Mouse (Mus musculus): ENCODE results near the gene Ryr3. TPM values are rescaled to one million over a fixed set of nuclear protein-coding genes. Genes with fewer than 3 reads are reported as not detected.

Ryr3 gene
- polyA plus RNA-seq, 1 experiment from 2014 or later = 4.7 TPM

- WGBS = 39% methylated on average over 1 of the region's 1 CpGs
- no peak for ATAC-seq (ENCODE audit: low read depth)
Measured at GRCm38 (mm10) chr2:113123476-113123875, 93.4 kb downstream of the Ryr3 start.

GRCm38 (mm10) chr2:113119080-113119479 lies 97.8 kb downstream of the Ryr3 start:
- Histone ChIP-seq H3K4me2 (ENCODE audit: low read depth, low read length) (no peak overlapping the region), H3K4me1 (ENCODE audit: control insufficient read depth, insufficient read depth, low read length) (no peaks in the 10 kb centered on the region), H3K27me3 (replicated peaks; ENCODE audit: control insufficient read depth, insufficient read depth, low read length) (no peaks in the 10 kb centered on the region), H3K9me3 (ENCODE audit: control insufficient read depth, low read length) (no peaks in the 10 kb centered on the region), H3K27ac (replicated peaks; ENCODE audit: low read depth, low read length) (no peak overlapping the region), H3K9ac (ENCODE audit: low read depth, low read length) (no peak overlapping the region), H3K36me3 (ENCODE audit: control insufficient read depth, insufficient read depth, low read length) (no peaks in the 10 kb centered on the region), H3K4me3 (ENCODE audit: low read depth, low read length) (no peak overlapping the region)
- no peak for DNase-seq (ENCODE audit: low spot score)
- ATAC-seq (ENCODE audit: low read depth) = no peak
- 50% methylated on average over 1 of the region's 1 CpGs for WGBS

More at GRCm38 (mm10) chr2:113123476-113123875, 93.4 kb downstream of the Ryr3 start:
- Histone ChIP-seq H3K4me3 (ENCODE audit: low read depth, low read length) (no peak overlapping the region), H3K4me1 (ENCODE audit: control insufficient read depth, insufficient read depth, low read length) (no peaks in the 10 kb centered on the region), H3K4me2 (ENCODE audit: low read depth, low read length) (no peak overlapping the region), H3K27ac (replicated peaks; ENCODE audit: low read depth, low read length) (no peak overlapping the region), H3K9ac (ENCODE audit: low read depth, low read length) (no peak overlapping the region), H3K27me3 (replicated peaks; ENCODE audit: control insufficient read depth, insufficient read depth, low read length) (no peaks in the 10 kb centered on the region), H3K36me3 (ENCODE audit: control insufficient read depth, insufficient read depth, low read length) (no peaks in the 10 kb centered on the region), H3K9me3 (ENCODE audit: control insufficient read depth, low read length) (no peaks in the 10 kb centered on the region)
- peak; percentile 57 for DNase-seq (ENCODE audit: low spot score)

GRCm38 (mm10) chr2:113116788-113117187 lies 100.1 kb downstream of the Ryr3 start:
- WGBS = 93% methylated on average over 2 of the region's 2 CpGs
- Histone ChIP-seq H3K27ac (replicated peaks; ENCODE audit: low read depth, low read length) (no peak overlapping the region), H3K4me1 (ENCODE audit: control insufficient read depth, insufficient read depth, low read length) (no peaks in the 10 kb centered on the region), H3K27me3 (replicated peaks; ENCODE audit: control insufficient read depth, insufficient read depth, low read length) (no peaks in the 10 kb centered on the region), H3K36me3 (ENCODE audit: control insufficient read depth, insufficient read depth, low read length) (no peaks in the 10 kb centered on the region), H3K9ac (ENCODE audit: low read depth, low read length) (no peak overlapping the region), H3K4me2 (ENCODE audit: low read depth, low read length) (no peak overlapping the region), H3K4me3 (ENCODE audit: low read depth, low read length) (no peak overlapping the region), H3K9me3 (ENCODE audit: control insufficient read depth, low read length) (no peaks in the 10 kb centered on the region)
- DNase-seq (ENCODE audit: low spot score) (no peak), ATAC-seq (ENCODE audit: low read depth) (no peak)

- Histone ChIP-seq H3K36me3 (ENCODE audit: control insufficient read depth, insufficient read depth, low read length) (no peaks in the 10 kb centered on the region), H3K9me3 (ENCODE audit: control insufficient read depth, low read length) (no peaks in the 10 kb centered on the region), H3K9ac (ENCODE audit: low read depth, low read length) (no peak overlapping the region), H3K4me1 (ENCODE audit: control insufficient read depth, insufficient read depth, low read length) (no peaks in the 10 kb centered on the region), H3K4me2 (ENCODE audit: low read depth, low read length) (no peak overlapping the region), H3K4me3 (ENCODE audit: low read depth, low read length) (no peak overlapping the region), H3K27ac (replicated peaks; ENCODE audit: low read depth, low read length) (no peak overlapping the region), H3K27me3 (replicated peaks; ENCODE audit: control insufficient read depth, insufficient read depth, low read length) (no peaks in the 10 kb centered on the region)
- WGBS = 80% methylated on average over 4 of the region's 4 CpGs
- DNase-seq (ENCODE audit: low spot score) = peak; percentile 47
- ATAC-seq (ENCODE audit: low read depth) = no peak
Measured at GRCm38 (mm10) chr2:113115897-113116283, 101.0 kb downstream of the Ryr3 start.

- Histone ChIP-seq H3K9me3 (ENCODE audit: control insufficient read depth, low read length) (no peaks in the 10 kb centered on the region), H3K27me3 (replicated peaks; ENCODE audit: control insufficient read depth, insufficient read depth, low read length) (no peaks in the 10 kb centered on the region), H3K4me2 (ENCODE audit: low read depth, low read length) (no peak overlapping the region), H3K9ac (ENCODE audit: low read depth, low read length) (no peak overlapping the region), H3K27ac (replicated peaks; ENCODE audit: low read depth, low read length) (no peak overlapping the region), H3K4me3 (ENCODE audit: low read depth, low read length) (no peak overlapping the region), H3K36me3 (ENCODE audit: control insufficient read depth, insufficient read depth, low read length) (no peaks in the 10 kb centered on the region), H3K4me1 (ENCODE audit: control insufficient read depth, insufficient read depth, low read length) (no peaks in the 10 kb centered on the region)
- ATAC-seq (ENCODE audit: low read depth) (0 out of 2 replicates have a peak, but pooled peaks have one; percentile 15), DNase-seq (ENCODE audit: low spot score) (peak; percentile 35)
- WGBS = 76% methylated on average over 4 of the region's 4 CpGs
Measured at GRCm38 (mm10) chr2:113115248-113115896, 101.5 kb downstream of the Ryr3 start.

- no peak overlapping the region for H3K27ac ChIP-seq (replicated peaks; ENCODE audit: low read depth, low read length)
- WGBS = 77% methylated on average over 6 of the region's 6 CpGs
- H3K4me1 ChIP-seq (ENCODE audit: control insufficient read depth, insufficient read depth, low read length) = no peaks in the 10 kb centered on the region
- no peaks in the 10 kb centered on the region for H3K9me3 ChIP-seq (ENCODE audit: control insufficient read depth, low read length)
- DNase-seq (ENCODE audit: low spot score) (no peak), ATAC-seq (ENCODE audit: low read depth) (no peak)
- no peaks in the 10 kb centered on the region for H3K36me3 ChIP-seq (ENCODE audit: control insufficient read depth, insufficient read depth, low read length)
- H3K4me3 ChIP-seq (ENCODE audit: low read depth, low read length) = no peak overlapping the region
- no peak overlapping the region for H3K9ac ChIP-seq (ENCODE audit: low read depth, low read length)
- H3K4me2 ChIP-seq (ENCODE audit: low read depth, low read length) = no peak overlapping the region
- H3K27me3 ChIP-seq (replicated peaks; ENCODE audit: control insufficient read depth, insufficient read depth, low read length) = no peaks in the 10 kb centered on the region
Measured at GRCm38 (mm10) chr2:113104609-113105008, 112.3 kb downstream of the Ryr3 start.

- Histone ChIP-seq H3K9me3 (ENCODE audit: control insufficient read depth, low read length) (no peaks in the 10 kb centered on the region), H3K36me3 (ENCODE audit: control insufficient read depth, insufficient read depth, low read length) (no peaks in the 10 kb centered on the region), H3K27me3 (replicated peaks; ENCODE audit: control insufficient read depth, insufficient read depth, low read length) (no peaks in the 10 kb centered on the region), H3K4me2 (ENCODE audit: low read depth, low read length) (no peak overlapping the region), H3K27ac (replicated peaks; ENCODE audit: low read depth, low read length) (no peak overlapping the region), H3K9ac (ENCODE audit: low read depth, low read length) (no peak overlapping the region), H3K4me1 (ENCODE audit: control insufficient read depth, insufficient read depth, low read length) (no peaks in the 10 kb centered on the region), H3K4me3 (ENCODE audit: low read depth, low read length) (no peak overlapping the region)
- DNase-seq (ENCODE audit: low spot score) (no peak), ATAC-seq (ENCODE audit: low read depth) (no peak)
- WGBS = 70% methylated on average over 4 of the region's 4 CpGs
Measured at GRCm38 (mm10) chr2:113095184-113095583, 121.7 kb downstream of the Ryr3 start.

GRCm38 (mm10) chr2:113094088-113094487 lies 122.8 kb downstream of the Ryr3 start:
- Histone ChIP-seq H3K4me3 (ENCODE audit: low read depth, low read length) (no peak overlapping the region), H3K27ac (replicated peaks; ENCODE audit: low read depth, low read length) (no peak overlapping the region), H3K9ac (ENCODE audit: low read depth, low read length) (no peak overlapping the region), H3K4me2 (ENCODE audit: low read depth, low read length) (no peak overlapping the region), H3K9me3 (ENCODE audit: control insufficient read depth, low read length) (no peaks in the 10 kb centered on the region), H3K4me1 (ENCODE audit: control insufficient read depth, insufficient read depth, low read length) (no peaks in the 10 kb centered on the region), H3K36me3 (ENCODE audit: control insufficient read depth, insufficient read depth, low read length) (no peaks in the 10 kb centered on the region), H3K27me3 (replicated peaks; ENCODE audit: control insufficient read depth, insufficient read depth, low read length) (no peaks in the 10 kb centered on the region)
- no peak for ATAC-seq (ENCODE audit: low read depth)
- WGBS = 79% methylated on average over 6 of the region's 6 CpGs
- no peak for DNase-seq (ENCODE audit: low spot score)

GRCm38 (mm10) chr2:113092756-113093155 lies 124.1 kb downstream of the Ryr3 start:
- Histone ChIP-seq H3K4me1 (ENCODE audit: control insufficient read depth, insufficient read depth, low read length) (no peaks in the 10 kb centered on the region), H3K27ac (replicated peaks; ENCODE audit: low read depth, low read length) (no peak overlapping the region), H3K27me3 (replicated peaks; ENCODE audit: control insufficient read depth, insufficient read depth, low read length) (no peaks in the 10 kb centered on the region), H3K9me3 (ENCODE audit: control insufficient read depth, low read length) (no peaks in the 10 kb centered on the region), H3K4me2 (ENCODE audit: low read depth, low read length) (no peak overlapping the region), H3K9ac (ENCODE audit: low read depth, low read length) (no peak overlapping the region), H3K4me3 (ENCODE audit: low read depth, low read length) (no peak overlapping the region), H3K36me3 (ENCODE audit: control insufficient read depth, insufficient read depth, low read length) (no peaks in the 10 kb centered on the region)
- DNase-seq (ENCODE audit: low spot score) (no peak), ATAC-seq (ENCODE audit: low read depth) (no peak)
- WGBS = 83% methylated on average over 1 of the region's 1 CpGs

Data from embryonic facial prominence, embryonic 14.5 days (tissue).